Mouse (Mus musculus) liver, adult 2 months (tissue): ENCODE results near the gene Emc3. TPM values are rescaled to one million over a fixed set of nuclear protein-coding genes. Genes with fewer than 3 reads are reported as not detected.

Experiments used
- DNase-seq: peaks from one replicate; pipeline ENCODE4 v3.0.0-alpha.2; 2011; ENCODE audit warnings: low read depth, low spot score; ENCODE audit errors: extremely low read depth
- H3K27ac ChIP-seq: fragments of 200-500 bp; replicated peaks from 2 replicates; pipeline ENCODE4 v1.5.1; 2012; ENCODE audit warnings: low read depth, mild to moderate bottlenecking, control low read depth, inconsistent platforms, low read length; ENCODE audit not compliant: insufficient read depth
- H3K27me3 ChIP-seq: fragments of 200-500 bp; 2 replicates; pipeline ENCODE4 v1.6.1; 2012; ENCODE audit warnings: mild to moderate bottlenecking, moderate library complexity, low read length, inconsistent platforms; ENCODE audit not compliant: control insufficient read depth, insufficient read depth
- H3K36me3 ChIP-seq: fragments of 200-500 bp; 2 replicates; pipeline ENCODE4 v1.6.1; 2012; ENCODE audit warnings: low read length, inconsistent platforms; ENCODE audit not compliant: control insufficient read depth, insufficient read depth
- H3K4me1 ChIP-seq: fragments of 200-500 bp; 2 replicates; pipeline ENCODE4 v1.6.1; 2011; ENCODE audit warnings: low read length; ENCODE audit not compliant: control insufficient read depth, insufficient read depth
- H3K4me3 ChIP-seq: fragments of 200-500 bp; 2 replicates; pipeline ENCODE4 v1.5.1; 2011; ENCODE audit warnings: low read depth, mild to moderate bottlenecking, control low read depth, low read length, moderate library complexity; ENCODE audit not compliant: insufficient read depth
- H3K79me2 ChIP-seq: fragments of 200-500 bp; 2 replicates; pipeline ENCODE4 v1.6.1; 2012; ENCODE audit warnings: inconsistent platforms, mild to moderate bottlenecking, low read length, moderate library complexity; ENCODE audit not compliant: control insufficient read depth, insufficient read depth
- H3K9ac ChIP-seq: fragments of 200-500 bp; 2 replicates; pipeline ENCODE4 v1.6.1; 2012; ENCODE audit warnings: low read depth, mild to moderate bottlenecking, control low read depth, inconsistent platforms, low read length
- CTCF ChIP-seq: fragments of 200-500 bp; IDR thresholded peaks from 2 replicates; pipeline ENCODE4 v1.5.1; 2011; ENCODE audit warnings: low read depth, low read length, control low read depth
- POLR2A ChIP-seq: fragments of 200-500 bp; IDR thresholded peaks from 2 replicates; pipeline ENCODE4 v1.6.1; 2011; ENCODE audit warnings: low read length, control low read depth; ENCODE audit not compliant: insufficient read depth; ENCODE audit errors: extremely low read depth
- WGBS: fragments of 180-500 bp; shearing (Covaris S2); methylation state at CpG from one replicate; pipeline ENCODE4 v1.1.7; 2018; 5-methylcytosine and 5-hydroxymethylcytosine counted together
- polyA plus RNA-seq: library from polyadenylated mRNA; depleted of rRNA; stranded (reverse); fragments of >200 nt; gene quantifications from 2 replicates; pipeline ENCODE4 v1.2.3, GENCODE M21; 2012
- total RNA-seq: library from RNA; depleted of rRNA; stranded (reverse); fragments of >200 nt; gene quantifications from 2 replicates; pipeline ENCODE4 v1.2.3, GENCODE M21; 2014

Emc3 gene
- total and polyA plus RNA-seq, 2 experiments = 31.9 to 53.5 TPM

- H3K79me2 ChIP-seq = no peaks in the 10 kb centered on the region
- DNase-seq = no peak
- TF ChIP-seq CTCF = no peak
- TF ChIP-seq POLR2A = no peak
- no peak overlapping the region for H3K4me3 ChIP-seq
- H3K9ac ChIP-seq = no peak overlapping the region
- H3K4me1 ChIP-seq = peaks cover 4% of the 10 kb centered on the region
- WGBS = 92% methylated on average over 24 of the region's 24 CpGs
- H3K27ac ChIP-seq = no peak overlapping the region
- H3K36me3 ChIP-seq = peaks cover 12% of the 10 kb centered on the region; the same call in 1 of the 2 replicates
- no peaks in the 10 kb centered on the region for H3K27me3 ChIP-seq
These were observed 39.2 kb downstream of the Emc3 start for GRCm38 (mm10) chr6:113492101-113492864.

- Histone ChIP-seq H3K4me1 (peaks cover 14% of the 10 kb centered on the region), H3K79me2 (no peaks in the 10 kb centered on the region; the same call in 1 of the 2 replicates), H3K27ac (no peak overlapping the region), H3K4me3 (no peak overlapping the region), H3K36me3 (peaks cover 12% of the 10 kb centered on the region; the same call in 1 of the 2 replicates), H3K27me3 (no peaks in the 10 kb centered on the region), H3K9ac (no peak overlapping the region)
- TF ChIP-seq POLR2A (no peak), CTCF (no peak)
- WGBS = 96% methylated on average over 14 of the region's 14 CpGs
- no peak for DNase-seq
These were observed 42.0 kb downstream of the Emc3 start for GRCm38 (mm10) chr6:113489410-113489809.

- TF ChIP-seq POLR2A (no peak), CTCF (no peak)
- 21% methylated on average over 7 of the region's 7 CpGs for WGBS
- Histone ChIP-seq H3K36me3 (peaks cover 12% of the 10 kb centered on the region; the same call in 1 of the 2 replicates), H3K4me1 (peaks cover 14% of the 10 kb centered on the region), H3K4me3 (no peak overlapping the region), H3K27ac (peak overlapping the region; percentile 78), H3K79me2 (peaks cover 5% of the 10 kb centered on the region; the same call in 1 of the 2 replicates), H3K9ac (peak overlapping the region; percentile 4; the same call in 1 of the 2 replicates), H3K27me3 (no peaks in the 10 kb centered on the region)
- DNase-seq = peak; percentile 96
These were observed 44.3 kb downstream of the Emc3 start for GRCm38 (mm10) chr6:113487125-113487576.

GRCm38 (mm10) chr6:113483729-113484128 is 47.7 kb downstream of the Emc3 start:
- peaks cover 28% of the 10 kb centered on the region for H3K4me1 ChIP-seq
- H3K27ac ChIP-seq = peak overlapping the region; percentile 80
- peak overlapping the region; percentile 63 for H3K4me3 ChIP-seq
- peaks cover 3% of the 10 kb centered on the region; the same call in 1 of the 2 replicates for H3K36me3 ChIP-seq
- peaks cover 5% of the 10 kb centered on the region; the same call in 1 of the 2 replicates for H3K79me2 ChIP-seq
- no peak for DNase-seq
- no peaks in the 10 kb centered on the region for H3K27me3 ChIP-seq
- 4% methylated on average over 10 of the region's 10 CpGs for WGBS
- TF ChIP-seq POLR2A = no peak
- TF ChIP-seq CTCF = no peak
- H3K9ac ChIP-seq = peak overlapping the region; percentile 71

- Histone ChIP-seq H3K36me3 (no peaks in the 10 kb centered on the region), H3K27me3 (no peaks in the 10 kb centered on the region), H3K4me3 (peak within 1 kb of the TSS; percentile 90), H3K27ac (peak within 1 kb of the TSS; percentile 89), H3K79me2 (peaks cover 5% of the 10 kb centered on the region; the same call in 1 of the 2 replicates), H3K4me1 (peaks cover 28% of the 10 kb centered on the region), H3K9ac (peak within 1 kb of the TSS; percentile 95)
- TF ChIP-seq POLR2A = no peak; the same call in 1 of the 2 replicates
- TF ChIP-seq CTCF = no peak
- DNase-seq = peak; percentile 96
- under 1% methylated on average over 26 of the region's 26 CpGs for WGBS
These were observed 48.3 kb downstream of the Emc3 start, which contains the start of gene Creld1 for GRCm38 (mm10) chr6:113483100-113483615. Gene Creld1, plus strand, starts transcription at chr6:113483297.
